Mouse (Mus musculus): ENCODE data around the gene Fam221b. TPM values are rescaled to one million over a fixed set of nuclear protein-coding genes. Genes with fewer than 3 reads are reported as not detected.

Fam221b gene
- polyA plus RNA-seq, 1 experiment = 0.09 TPM

DNA sequence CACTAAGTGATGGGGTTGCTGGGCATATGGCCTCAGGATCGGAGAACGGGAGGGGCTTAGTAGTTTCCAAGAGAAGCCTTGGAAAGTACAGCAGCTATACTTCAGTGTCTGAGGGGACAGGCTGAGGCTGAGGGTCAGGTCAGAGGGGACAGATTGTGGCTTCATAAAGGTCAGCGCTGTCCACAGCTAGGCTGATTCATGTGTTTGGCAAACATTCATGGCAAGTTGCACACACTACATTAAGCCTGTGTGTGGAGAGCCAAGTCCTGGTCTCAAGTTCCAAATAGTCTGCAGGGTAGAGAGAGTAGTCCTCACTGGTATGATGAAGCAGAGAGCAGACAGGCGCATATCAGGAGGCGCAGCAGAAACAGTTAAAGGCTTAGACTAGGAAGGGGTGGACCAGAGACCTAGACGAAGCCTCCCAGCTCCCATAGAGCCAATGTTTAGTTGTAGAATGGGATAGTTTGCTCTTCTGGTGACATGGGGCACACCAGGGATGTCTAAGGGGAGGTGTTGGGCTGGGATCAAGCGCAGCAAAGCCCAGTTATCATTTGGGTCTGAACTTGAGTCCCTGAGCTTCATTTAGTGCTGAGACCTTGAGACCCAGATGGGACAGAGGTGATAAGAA, 10.6 kb upstream of the Fam221b start:
- no peaks in the 10 kb centered on the region for H3K36me3 ChIP-seq (ENCODE audit: control insufficient read depth, insufficient read depth, low read length)
- TF ChIP-seq CTCF (conservative IDR thresholded peaks at IDR 0.05; ENCODE audit: insufficient read depth, insufficient read length, low read depth, low read length) = no peak
- TF ChIP-seq POLR2A (IDR thresholded peaks at IDR 0.05; ENCODE audit: low read depth, low read length) = no peak
- H3K4me3 ChIP-seq (ENCODE audit: insufficient read depth, low read depth, low read length) = no peak overlapping the region
- DNase-seq = peak; percentile 61
- no peaks in the 10 kb centered on the region for H3K27me3 ChIP-seq (replicated peaks; ENCODE audit: control insufficient read depth, insufficient read depth, low read length)
- no peak overlapping the region for H3K27ac ChIP-seq (ENCODE audit: insufficient read depth, low read depth, low read length)
- WGBS = 83% methylated on average over 7 of the region's 7 CpGs
- 0 out of 2 replicates have a peak, but pooled peaks cover 6% of the 10 kb centered on the region for H3K4me1 ChIP-seq (ENCODE audit: control insufficient read depth, insufficient read depth, low read length)

GRCm38 (mm10) chr4:43678541-43678940, 9.6 kb upstream of the Fam221b start:
- 92% methylated on average over 6 of the region's 6 CpGs for WGBS
- DNase-seq = no peak
- H3K27me3 ChIP-seq (replicated peaks; ENCODE audit: control insufficient read depth, insufficient read depth, low read length) = no peaks in the 10 kb centered on the region
- H3K4me3 ChIP-seq (ENCODE audit: insufficient read depth, low read depth, low read length) = no peak overlapping the region
- TF ChIP-seq CTCF (conservative IDR thresholded peaks at IDR 0.05; ENCODE audit: insufficient read depth, insufficient read length, low read depth, low read length) (no peak), POLR2A (IDR thresholded peaks at IDR 0.05; ENCODE audit: low read depth, low read length) (no peak)
- H3K4me1 ChIP-seq (ENCODE audit: control insufficient read depth, insufficient read depth, low read length) = 0 out of 2 replicates have a peak, but pooled peaks cover 6% of the 10 kb centered on the region
- no peak overlapping the region for H3K27ac ChIP-seq (ENCODE audit: insufficient read depth, low read depth, low read length)
- no peaks in the 10 kb centered on the region for H3K36me3 ChIP-seq (ENCODE audit: control insufficient read depth, insufficient read depth, low read length)

- H3K27me3 ChIP-seq (replicated peaks; ENCODE audit: control insufficient read depth, insufficient read depth, low read length) = no peaks in the 10 kb centered on the region
- peaks cover 10% of the 10 kb centered on the region; the same call in 1 of the 2 replicates for H3K4me1 ChIP-seq (ENCODE audit: control insufficient read depth, insufficient read depth, low read length)
- H3K27ac ChIP-seq (ENCODE audit: insufficient read depth, low read depth, low read length) = no peak overlapping the region
- TF ChIP-seq POLR2A (IDR thresholded peaks at IDR 0.05; ENCODE audit: low read depth, low read length) = no peak
- TF ChIP-seq CTCF (conservative IDR thresholded peaks at IDR 0.05; ENCODE audit: insufficient read depth, insufficient read length, low read depth, low read length) = no peak
- H3K4me3 ChIP-seq (ENCODE audit: insufficient read depth, low read depth, low read length) = no peak overlapping the region
- WGBS = 67% methylated on average over 4 of the region's 4 CpGs
- H3K36me3 ChIP-seq (ENCODE audit: control insufficient read depth, insufficient read depth, low read length) = no peaks in the 10 kb centered on the region
- no peak for DNase-seq
These were observed 6.7 kb upstream of the Fam221b start for GRCm38 (mm10) chr4:43675608-43676007.

GRCm38 (mm10) chr4:43674974-43675373, 6.0 kb upstream of the Fam221b start:
- 66% methylated on average over 5 of the region's 5 CpGs for WGBS
- H3K27me3 ChIP-seq (replicated peaks; ENCODE audit: control insufficient read depth, insufficient read depth, low read length) = no peaks in the 10 kb centered on the region
- DNase-seq = peak; percentile 55
- H3K4me3 ChIP-seq (ENCODE audit: insufficient read depth, low read depth, low read length) = no peak overlapping the region
- peaks cover 10% of the 10 kb centered on the region; the same call in 1 of the 2 replicates for H3K4me1 ChIP-seq (ENCODE audit: control insufficient read depth, insufficient read depth, low read length)
- no peak for TF ChIP-seq POLR2A (IDR thresholded peaks at IDR 0.05; ENCODE audit: low read depth, low read length)
- no peak for TF ChIP-seq CTCF (conservative IDR thresholded peaks at IDR 0.05; ENCODE audit: insufficient read depth, insufficient read length, low read depth, low read length)
- H3K27ac ChIP-seq (ENCODE audit: insufficient read depth, low read depth, low read length) = no peak overlapping the region
- H3K36me3 ChIP-seq (ENCODE audit: control insufficient read depth, insufficient read depth, low read length) = no peaks in the 10 kb centered on the region

DNA sequence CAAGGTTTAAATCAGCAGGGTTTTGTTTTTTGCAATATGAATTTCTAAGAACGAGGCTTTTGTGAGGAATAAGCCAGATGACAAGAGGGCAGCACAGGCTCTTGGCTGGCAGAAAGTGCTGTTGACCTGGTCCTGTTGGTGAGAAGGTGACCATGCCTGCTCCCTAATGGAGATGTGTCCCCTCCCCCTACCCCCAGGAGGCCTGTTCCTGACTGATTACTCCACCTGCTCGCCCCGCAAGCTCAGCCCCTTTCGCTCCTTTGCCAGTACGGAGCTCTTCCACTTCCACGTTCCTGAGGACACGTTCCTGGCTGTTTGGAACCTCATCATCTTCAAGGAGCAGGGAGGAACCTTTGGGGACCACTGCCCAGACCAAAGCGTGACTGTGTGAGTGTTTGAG, 4.8 kb upstream of the Fam221b start:
- no peak overlapping the region for H3K27ac ChIP-seq (ENCODE audit: insufficient read depth, low read depth, low read length)
- peaks cover 16% of the 10 kb centered on the region; the same call in 1 of the 2 replicates for H3K4me1 ChIP-seq (ENCODE audit: control insufficient read depth, insufficient read depth, low read length)
- DNase-seq = no peak
- no peaks in the 10 kb centered on the region for H3K36me3 ChIP-seq (ENCODE audit: control insufficient read depth, insufficient read depth, low read length)
- no peaks in the 10 kb centered on the region for H3K27me3 ChIP-seq (replicated peaks; ENCODE audit: control insufficient read depth, insufficient read depth, low read length)
- no peak for TF ChIP-seq POLR2A (IDR thresholded peaks at IDR 0.05; ENCODE audit: low read depth, low read length)
- no peak for TF ChIP-seq CTCF (conservative IDR thresholded peaks at IDR 0.05; ENCODE audit: insufficient read depth, insufficient read length, low read depth, low read length)
- no peak overlapping the region for H3K4me3 ChIP-seq (ENCODE audit: insufficient read depth, low read depth, low read length)
- WGBS = 75% methylated on average over 8 of the region's 8 CpGs

DNA sequence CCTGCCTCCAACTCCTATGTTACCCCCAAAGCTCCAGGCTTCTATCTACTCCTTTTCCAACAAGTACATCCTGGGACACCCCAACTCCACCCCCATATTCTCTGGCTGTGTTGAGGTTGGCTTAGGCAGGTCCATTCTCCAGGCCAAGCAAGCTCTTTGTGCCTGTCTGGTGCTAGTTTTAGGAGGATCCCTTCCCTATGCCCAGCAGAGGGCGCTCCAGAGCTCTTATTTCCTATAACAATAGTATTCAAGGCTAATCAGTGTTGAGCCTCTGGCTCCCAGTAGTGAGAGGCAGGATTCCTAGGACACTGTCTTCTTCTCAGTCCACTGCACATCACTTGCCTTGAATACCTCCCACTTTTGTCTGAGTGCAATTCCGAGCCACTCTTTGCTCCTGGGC, 3.1 kb upstream of the Fam221b start:
- DNase-seq = peak; percentile 93
- no peak overlapping the region for H3K4me3 ChIP-seq (ENCODE audit: insufficient read depth, low read depth, low read length)
- peaks cover 17% of the 10 kb centered on the region; the same call in 1 of the 2 replicates for H3K4me1 ChIP-seq (ENCODE audit: control insufficient read depth, insufficient read depth, low read length)
- WGBS = 9% methylated on average over 2 of the region's 2 CpGs
- H3K36me3 ChIP-seq (ENCODE audit: control insufficient read depth, insufficient read depth, low read length) = no peaks in the 10 kb centered on the region
- no peak overlapping the region for H3K27ac ChIP-seq (ENCODE audit: insufficient read depth, low read depth, low read length)
- peak; percentile 84 for TF ChIP-seq CTCF (conservative IDR thresholded peaks at IDR 0.05; ENCODE audit: insufficient read depth, insufficient read length, low read depth, low read length)
- TF ChIP-seq POLR2A (IDR thresholded peaks at IDR 0.05; ENCODE audit: low read depth, low read length) = no peak
- no peaks in the 10 kb centered on the region for H3K27me3 ChIP-seq (replicated peaks; ENCODE audit: control insufficient read depth, insufficient read depth, low read length)

GRCm38 (mm10) chr4:43669428-43669794, 466 bp upstream of the Fam221b start:
- no peak for DNase-seq
- no peak overlapping the region for H3K27ac ChIP-seq (ENCODE audit: insufficient read depth, low read depth, low read length)

More at GRCm38 (mm10) chr4:43669428-43669794, 466 bp upstream of the Fam221b start:
- Histone ChIP-seq H3K27me3 (replicated peaks; ENCODE audit: control insufficient read depth, insufficient read depth, low read length) (no peaks in the 10 kb centered on the region), H3K36me3 (ENCODE audit: control insufficient read depth, insufficient read depth, low read length) (no peaks in the 10 kb centered on the region), H3K4me3 (ENCODE audit: insufficient read depth, low read depth, low read length) (peak overlapping the region; percentile 69), H3K4me1 (ENCODE audit: control insufficient read depth, insufficient read depth, low read length) (peaks cover 11% of the 10 kb centered on the region; the same call in 1 of the 2 replicates)
- TF ChIP-seq CTCF (conservative IDR thresholded peaks at IDR 0.05; ENCODE audit: insufficient read depth, insufficient read length, low read depth, low read length) = no peak
- WGBS = 2% methylated on average over 23 of the region's 25 CpGs
